Mouse (Mus musculus) lung, embryonic 16.5 days (tissue): ENCODE measurements around the gene Eef1g. TPM values are rescaled to one million over a fixed set of nuclear protein-coding genes. Genes with fewer than 3 reads are reported as not detected.

ENCODE experiments used
- ATAC-seq: fragments of 200-750 bp; cut with Nextera tagmentation; 2 replicates; pipeline ENCODE4 v1.8.0; 2017; ENCODE audit warnings: low read depth, mild to moderate bottlenecking, moderate library complexity
- H3K27ac ChIP-seq: fragments of 300-500 bp; sonication (generic); 2 replicates; pipeline ENCODE4 v1.5.1; 2014; ENCODE audit warnings: mild to moderate bottlenecking, control low read depth, low read length
- H3K27me3 ChIP-seq: fragments of 300-500 bp; sonication (generic); 2 replicates; pipeline ENCODE4 v1.6.1; 2014; ENCODE audit warnings: low read depth, low read length, mixed read lengths; ENCODE audit not compliant: control insufficient read depth, insufficient read depth
- H3K36me3 ChIP-seq: fragments of 300-500 bp; sonication (generic); 2 replicates; pipeline ENCODE4 v1.6.1; 2014; ENCODE audit warnings: low read length; ENCODE audit not compliant: control insufficient read depth, insufficient read depth
- H3K4me1 ChIP-seq: fragments of 300-500 bp; sonication (generic); replicated peaks from 2 replicates; pipeline ENCODE4 v1.6.1; 2014; ENCODE audit warnings: low read length, mixed read lengths; ENCODE audit not compliant: control insufficient read depth, insufficient read depth
- H3K4me2 ChIP-seq: fragments of 300-500 bp; sonication (generic); 2 replicates; pipeline ENCODE4 v1.6.1; 2014; ENCODE audit warnings: low read depth, low read length, control low read depth
- H3K4me3 ChIP-seq: fragments of 300-500 bp; sonication (generic); 2 replicates; pipeline ENCODE4 v1.5.1; 2014; ENCODE audit warnings: mild to moderate bottlenecking, low read length, control low read depth
- H3K9ac ChIP-seq: fragments of 300-500 bp; sonication (generic); 2 replicates; pipeline ENCODE4 v1.6.1; 2014; ENCODE audit warnings: low read length, control low read depth
- H3K9me3 ChIP-seq: fragments of 300-500 bp; sonication (generic); 2 replicates; pipeline ENCODE4 v1.6.1; 2016; ENCODE audit warnings: low read length; ENCODE audit not compliant: control insufficient read depth
- WGBS: fragments of 180-500 bp; shearing (Covaris S2); extraction: QIAGEN DNeasy Blood & Tissue Kit; methylation state at CpG from one replicate; pipeline ENCODE4 v1.1.7; 2014; 5-methylcytosine and 5-hydroxymethylcytosine counted together
- polyA plus RNA-seq: library from polyadenylated mRNA; unstranded; fragments of >200 nt; fragmentation: Nextera tagmentation; extraction: Ambion mirVana; gene quantifications from 2 replicates; pipeline ENCODE4 v1.2.1, GENCODE M21; 2015

The Eef1g gene
- polyA plus RNA-seq, 1 experiment from 2014 or later = 366 TPM

GRCm38 (mm10) chr19:8928689-8929223 is 38.1 kb upstream of the Eef1g start:
- Histone ChIP-seq H3K4me2 (peak overlapping the region; percentile 81), H3K9me3 (no peaks in the 10 kb centered on the region), H3K4me1 (peaks cover 9% of the 10 kb centered on the region), H3K9ac (peak overlapping the region; percentile 89), H3K27me3 (no peaks in the 10 kb centered on the region), H3K4me3 (peak overlapping the region; percentile 82), H3K36me3 (peaks cover 16% of the 10 kb centered on the region), H3K27ac (peak overlapping the region; percentile 95)
- WGBS = 28% methylated on average over 16 of the region's 16 CpGs
- ATAC-seq = peak; percentile 12

- Histone ChIP-seq H3K4me3 (peak within 1 kb of the TSS; percentile 82), H3K27me3 (no peaks in the 10 kb centered on the region), H3K9ac (peak within 1 kb of the TSS; percentile 89), H3K27ac (peak within 1 kb of the TSS; percentile 95), H3K4me1 (peaks cover 9% of the 10 kb centered on the region), H3K36me3 (peaks cover 20% of the 10 kb centered on the region), H3K9me3 (no peaks in the 10 kb centered on the region), H3K4me2 (peak within 1 kb of the TSS; percentile 81)
- ATAC-seq = peak; percentile 90
- under 1% methylated on average over 51 of the region's 74 CpGs for WGBS
Observed at GRCm38 (mm10) chr19:8929224-8930088, 37.4 kb upstream of the Eef1g start, which contains the start of the genes Rom1 and Eml3. TSS of gene Rom1 (minus strand) at chr19:8929356. TSS of gene Eml3 (plus strand) at chr19:8929552.

- WGBS = 2% methylated on average over 11 of the region's 11 CpGs
- Histone ChIP-seq H3K27me3 (no peaks in the 10 kb centered on the region), H3K9ac (peak overlapping the region; percentile 89), H3K27ac (peak overlapping the region; percentile 95), H3K36me3 (peaks cover 24% of the 10 kb centered on the region), H3K4me1 (peaks cover 9% of the 10 kb centered on the region), H3K4me3 (peak overlapping the region; percentile 82), H3K4me2 (peak overlapping the region; percentile 81), H3K9me3 (no peaks in the 10 kb centered on the region)
- no peak for ATAC-seq
Observed at GRCm38 (mm10) chr19:8930117-8930516, 36.7 kb upstream of the Eef1g start.

GRCm38 (mm10) chr19:8930771-8931170 is 36.1 kb upstream of the Eef1g start:
- Histone ChIP-seq H3K36me3 (peaks cover 24% of the 10 kb centered on the region), H3K27me3 (no peaks in the 10 kb centered on the region), H3K4me3 (peak overlapping the region; percentile 82), H3K4me2 (peak overlapping the region; percentile 81), H3K27ac (no peak overlapping the region), H3K9me3 (no peaks in the 10 kb centered on the region), H3K4me1 (peaks cover 9% of the 10 kb centered on the region), H3K9ac (peak overlapping the region; percentile 89)
- no peak for ATAC-seq
- 74% methylated on average over 7 of the region's 7 CpGs for WGBS

DNA sequence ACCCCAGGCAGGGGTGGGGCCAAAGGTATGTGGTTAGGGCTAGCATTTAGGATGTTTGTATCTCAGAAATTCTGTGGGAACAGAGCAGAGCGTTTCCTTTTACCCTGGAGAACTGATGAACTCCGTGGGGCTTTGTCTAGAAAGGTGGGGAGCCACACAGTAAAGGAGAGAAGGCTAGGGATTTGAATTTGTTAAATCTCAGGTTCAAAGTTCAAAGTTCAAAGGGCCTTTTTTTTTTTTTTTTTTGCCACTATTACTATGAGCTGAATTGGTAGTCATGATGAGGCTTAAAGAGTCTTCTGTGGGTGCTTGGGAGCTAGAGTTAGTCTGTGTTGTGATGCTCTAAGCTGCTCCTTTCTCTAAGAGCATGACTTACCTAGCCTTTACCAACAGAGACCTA is 30.1 kb upstream of the Eef1g start:
- no peak for ATAC-seq
- H3K4me1 ChIP-seq = peaks cover 7% of the 10 kb centered on the region
- H3K27ac ChIP-seq = no peak overlapping the region
- H3K4me3 ChIP-seq = no peak overlapping the region
- 85% methylated on average over 2 of the region's 2 CpGs for WGBS
- no peaks in the 10 kb centered on the region for H3K9me3 ChIP-seq
- peaks cover 25% of the 10 kb centered on the region for H3K36me3 ChIP-seq
- H3K27me3 ChIP-seq = no peaks in the 10 kb centered on the region
- no peak overlapping the region for H3K9ac ChIP-seq
- no peak overlapping the region for H3K4me2 ChIP-seq

DNA sequence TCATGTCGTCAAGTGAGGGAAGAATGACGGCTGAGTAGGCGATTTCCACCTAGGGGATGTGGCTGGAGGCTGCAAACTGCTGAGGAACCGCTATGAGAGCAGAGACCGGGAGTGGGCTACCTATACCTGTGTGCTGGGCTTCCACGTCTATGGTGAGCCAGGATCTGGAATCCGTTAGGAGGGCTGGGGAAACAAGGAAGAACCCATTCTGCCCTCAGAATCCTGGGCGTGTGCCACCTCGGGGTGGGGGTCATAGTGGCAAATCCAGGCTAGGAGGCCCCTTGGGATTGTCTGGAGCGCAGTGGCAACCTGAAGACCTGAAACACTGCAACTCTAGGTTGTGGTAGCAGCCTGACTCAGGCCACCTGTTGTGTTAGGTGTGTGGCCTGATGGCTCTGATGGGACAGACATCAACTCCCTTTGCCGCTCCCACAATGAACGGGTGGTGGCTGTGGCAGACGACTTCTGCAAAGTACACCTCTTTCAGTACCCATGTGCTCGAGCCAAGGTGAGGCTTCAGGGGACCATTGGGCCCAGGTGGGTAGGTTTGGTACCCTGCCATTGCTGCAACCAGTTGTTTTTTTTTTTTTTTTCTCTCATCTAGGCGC is 26.2 kb upstream of the Eef1g start:
- 81% methylated on average over 15 of the region's 15 CpGs for WGBS
- peaks cover 19% of the 10 kb centered on the region for H3K36me3 ChIP-seq
- H3K4me3 ChIP-seq = no peak overlapping the region
- no peak for ATAC-seq
- H3K4me1 ChIP-seq = peaks cover 31% of the 10 kb centered on the region
- H3K4me2 ChIP-seq = no peak overlapping the region
- no peaks in the 10 kb centered on the region for H3K9me3 ChIP-seq
- H3K27me3 ChIP-seq = no peaks in the 10 kb centered on the region
- no peak overlapping the region for H3K27ac ChIP-seq
- H3K9ac ChIP-seq = peak overlapping the region; percentile 58

- ATAC-seq = peak; percentile 15
- no peaks in the 10 kb centered on the region for H3K27me3 ChIP-seq
- H3K4me1 ChIP-seq = peaks cover 31% of the 10 kb centered on the region
- peak overlapping the region; percentile 58 for H3K9ac ChIP-seq
- WGBS = 34% methylated on average over 10 of the region's 10 CpGs
- no peaks in the 10 kb centered on the region for H3K9me3 ChIP-seq
- peak overlapping the region; percentile 51; the same call in 1 of the 2 replicates for H3K27ac ChIP-seq
- H3K4me3 ChIP-seq = peak overlapping the region; percentile 73
- H3K4me2 ChIP-seq = peak overlapping the region; percentile 57
- peaks cover 24% of the 10 kb centered on the region for H3K36me3 ChIP-seq
Observed at GRCm38 (mm10) chr19:8941136-8941514, 25.7 kb upstream of the Eef1g start.

DNA sequence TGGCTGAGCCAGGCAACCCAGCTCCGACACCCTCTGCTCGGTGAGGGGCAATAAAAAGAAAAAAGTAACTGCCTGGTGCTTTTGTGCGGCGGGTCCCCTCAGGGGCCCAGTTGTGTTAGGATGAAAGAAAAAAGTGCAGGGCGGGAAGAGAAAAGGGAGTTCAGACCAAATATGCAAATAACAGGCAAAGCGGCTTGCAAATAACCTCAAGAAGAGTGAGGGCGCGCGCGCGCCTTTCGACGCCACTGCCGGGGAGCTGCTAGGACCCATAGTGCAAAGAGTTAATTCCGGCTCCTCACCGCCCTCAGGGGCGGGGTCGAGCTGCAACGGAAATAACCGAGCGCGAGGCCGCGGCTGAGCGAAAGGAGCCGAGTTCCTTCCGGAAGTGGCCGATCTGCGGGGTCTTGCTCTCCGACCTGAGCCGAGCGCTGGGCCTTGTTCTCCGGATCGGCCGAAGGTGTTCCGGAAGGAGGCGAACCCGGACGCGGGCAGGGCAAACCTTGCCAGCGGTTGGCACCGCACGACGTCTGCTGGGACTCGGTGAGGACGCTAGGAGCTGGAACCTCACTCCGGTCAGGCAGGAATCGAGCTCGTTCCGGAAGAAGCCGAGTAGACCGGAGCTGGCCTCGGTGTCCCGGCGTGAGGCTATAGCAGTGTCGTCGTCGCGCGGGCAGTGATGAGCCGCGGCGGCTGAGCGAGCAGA is 25.2 kb upstream of the Eef1g start, which contains the start of gene Mta2:
Mta2 (plus strand) TSS at position 361 of the 703 bp plus-strand sequence.
- Histone ChIP-seq H3K27ac (peak within 1 kb of the TSS; percentile 95), H3K4me2 (peak within 1 kb of the TSS; percentile 57), H3K9ac (peak within 1 kb of the TSS; percentile 92), H3K36me3 (peaks cover 29% of the 10 kb centered on the region), H3K27me3 (no peaks in the 10 kb centered on the region), H3K4me1 (peaks cover 31% of the 10 kb centered on the region), H3K9me3 (no peaks in the 10 kb centered on the region), H3K4me3 (peak within 1 kb of the TSS; percentile 73)
- ATAC-seq = peak; percentile 95
- under 1% methylated on average over 64 of the region's 64 CpGs for WGBS
